Mouse (Mus musculus): Measurements from ENCODE around the gene St13. TPM values are rescaled to one million over a fixed set of nuclear protein-coding genes. Genes with fewer than 3 reads are reported as not detected.
A peak's percentile ranks its signal among the peaks of the same experiment; 100 is the strongest.

The St13 gene
- polyA plus RNA-seq, 1 experiment from 2014 or later = 121 TPM

DNA sequence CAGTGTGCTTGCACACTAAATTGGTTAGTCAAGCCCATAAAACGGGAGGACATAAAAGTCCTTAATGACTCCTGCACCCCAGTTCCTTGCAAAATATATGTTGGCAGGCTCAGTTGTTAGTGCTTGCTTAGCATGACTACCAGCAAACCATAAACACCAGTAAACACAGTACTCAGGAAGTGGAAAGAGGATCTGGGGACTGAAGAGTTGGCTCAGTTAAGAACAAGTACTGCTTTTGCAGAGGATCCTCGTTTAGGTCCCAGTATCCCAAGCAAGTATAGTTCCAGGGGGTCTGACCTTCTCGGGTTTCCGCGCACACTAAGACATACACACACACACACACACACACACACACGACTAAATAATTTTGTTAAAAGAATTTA is 38.9 kb downstream of the St13 start:
- peak overlapping the region; percentile 81 for H3K4me3 ChIP-seq (ENCODE audit: low read length)
- no peaks in the 10 kb centered on the region for H3K27me3 ChIP-seq (ENCODE audit: control insufficient read depth, insufficient read depth, low read length)
- 33% methylated on average over 6 of the region's 6 CpGs for WGBS
- H3K9me3 ChIP-seq (replicated peaks; ENCODE audit: control insufficient read depth, low read length) = no peaks in the 10 kb centered on the region
- peaks cover 11% of the 10 kb centered on the region for H3K4me1 ChIP-seq (ENCODE audit: control insufficient read depth, insufficient read depth, low read length)
- peak; percentile 37 for ATAC-seq (replicated peaks; ENCODE audit: extremely low read depth, insufficient read depth, low FRiP score)
- H3K4me2 ChIP-seq (ENCODE audit: low read depth, low read length) = peak overlapping the region; percentile 73
- H3K36me3 ChIP-seq (ENCODE audit: control insufficient read depth, insufficient read depth) = peaks cover 16% of the 10 kb centered on the region
- peak overlapping the region; percentile 46 for H3K9ac ChIP-seq (ENCODE audit: low read length)
- peak overlapping the region; percentile 88 for H3K27ac ChIP-seq (ENCODE audit: low read length)

DNA sequence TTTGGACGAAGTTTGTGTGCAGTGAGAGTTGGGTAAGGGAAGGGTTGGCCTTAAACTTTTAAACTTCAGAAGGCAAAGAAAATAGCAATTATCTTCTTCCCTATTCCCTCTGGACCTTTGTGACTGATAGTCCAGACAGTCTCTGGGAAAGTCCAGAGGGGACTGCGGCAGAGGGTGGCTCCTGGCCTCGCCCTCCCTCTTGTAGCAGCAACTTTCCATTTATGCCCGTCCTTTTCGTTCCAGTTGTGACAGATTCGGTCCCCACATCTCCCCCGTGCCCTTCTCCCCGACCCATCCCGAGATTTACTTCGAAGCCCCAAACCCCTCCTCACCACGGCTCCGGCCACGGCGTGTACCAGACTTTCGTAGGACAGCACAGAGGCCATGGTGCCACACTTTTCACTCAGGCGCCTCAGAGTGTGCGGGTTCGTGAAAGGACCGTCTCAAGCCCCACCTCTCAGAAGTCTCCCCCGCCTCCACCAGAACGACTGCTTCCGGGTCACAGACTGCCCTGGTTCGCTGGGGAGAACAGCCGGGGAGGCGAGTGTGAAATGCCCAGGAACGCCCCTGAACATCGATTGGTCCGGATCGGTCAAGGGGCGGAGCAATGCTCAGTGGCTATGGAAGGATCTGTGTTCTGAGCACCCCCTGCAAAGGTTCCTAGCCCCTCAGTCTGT is 39.4 kb downstream of the St13 start, which contains the start of gene Slc25a17:
Slc25a17 (minus strand) TSS at position 468 of the 677 bp plus-strand sequence.
- under 1% methylated on average over 30 of the region's 30 CpGs for WGBS
- H3K36me3 ChIP-seq (ENCODE audit: control insufficient read depth, insufficient read depth) = peaks cover 12% of the 10 kb centered on the region
- no peaks in the 10 kb centered on the region for H3K27me3 ChIP-seq (ENCODE audit: control insufficient read depth, insufficient read depth, low read length)
- peak within 1 kb of the TSS; percentile 81 for H3K4me3 ChIP-seq (ENCODE audit: low read length)
- H3K4me2 ChIP-seq (ENCODE audit: low read depth, low read length) = peak within 1 kb of the TSS; percentile 73
- peaks cover 11% of the 10 kb centered on the region for H3K4me1 ChIP-seq (ENCODE audit: control insufficient read depth, insufficient read depth, low read length)
- H3K27ac ChIP-seq (ENCODE audit: low read length) = peak within 1 kb of the TSS; percentile 88
- H3K9ac ChIP-seq (ENCODE audit: low read length) = peak within 1 kb of the TSS; percentile 84
- peak; percentile 99 for ATAC-seq (replicated peaks; ENCODE audit: extremely low read depth, insufficient read depth, low FRiP score)
- H3K9me3 ChIP-seq (replicated peaks; ENCODE audit: control insufficient read depth, low read length) = no peaks in the 10 kb centered on the region

DNA sequence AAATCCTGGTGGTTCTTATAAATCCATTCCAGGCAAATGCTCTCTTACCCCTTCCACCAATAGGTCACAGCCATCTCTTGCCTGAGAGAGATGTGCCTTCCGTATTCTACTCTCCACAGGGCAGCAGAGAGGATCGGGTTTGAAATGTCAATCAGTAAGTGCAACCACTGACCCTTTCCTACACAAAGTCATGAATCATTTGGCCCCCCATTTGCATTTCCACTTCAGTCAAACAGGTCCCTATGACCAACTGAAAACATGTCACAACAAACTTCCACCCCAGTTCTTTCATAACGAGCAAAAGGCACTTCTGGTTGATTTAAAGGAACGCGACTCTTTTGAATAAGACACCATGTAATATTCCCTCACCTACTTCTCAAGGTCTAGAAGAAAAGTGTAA is 40.5 kb downstream of the St13 start:
- peaks cover 11% of the 10 kb centered on the region for H3K4me1 ChIP-seq (ENCODE audit: control insufficient read depth, insufficient read depth, low read length)
- H3K36me3 ChIP-seq (ENCODE audit: control insufficient read depth, insufficient read depth) = peaks cover 5% of the 10 kb centered on the region; the same call in 1 of the 2 replicates
- no peak overlapping the region for H3K27ac ChIP-seq (ENCODE audit: low read length)
- WGBS = 85% methylated on average over 5 of the region's 5 CpGs
- ATAC-seq (replicated peaks; ENCODE audit: extremely low read depth, insufficient read depth, low FRiP score) = no peak
- peak overlapping the region; percentile 73; the same call in 1 of the 2 replicates for H3K4me2 ChIP-seq (ENCODE audit: low read depth, low read length)
- H3K27me3 ChIP-seq (ENCODE audit: control insufficient read depth, insufficient read depth, low read length) = no peaks in the 10 kb centered on the region
- no peak overlapping the region; the same call in 1 of the 2 replicates for H3K4me3 ChIP-seq (ENCODE audit: low read length)
- H3K9ac ChIP-seq (ENCODE audit: low read length) = no peak overlapping the region
- no peaks in the 10 kb centered on the region for H3K9me3 ChIP-seq (replicated peaks; ENCODE audit: control insufficient read depth, low read length)

DNA sequence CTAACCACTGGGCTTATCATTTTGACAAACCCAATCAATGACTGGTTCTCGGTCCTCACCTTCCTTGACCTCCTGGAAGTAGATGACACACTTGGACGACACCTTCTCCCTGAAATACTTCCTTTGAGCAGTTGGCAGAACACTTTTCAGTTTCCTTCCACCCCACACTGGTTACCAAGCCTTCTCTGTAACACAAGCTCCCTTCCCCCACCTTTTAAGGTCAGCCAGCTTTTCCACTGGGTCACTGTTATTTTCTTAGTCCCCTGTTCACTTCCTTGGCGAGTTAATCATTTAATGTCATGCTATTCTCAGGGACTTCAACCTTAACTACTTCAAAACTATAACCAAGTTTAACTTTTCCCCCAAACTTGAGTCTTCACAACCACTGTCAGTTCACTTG is 40.9 kb downstream of the St13 start:
- no peak for ATAC-seq (replicated peaks; ENCODE audit: extremely low read depth, insufficient read depth, low FRiP score)
- H3K27me3 ChIP-seq (ENCODE audit: control insufficient read depth, insufficient read depth, low read length) = no peaks in the 10 kb centered on the region
- no peak overlapping the region for H3K27ac ChIP-seq (ENCODE audit: low read length)
- H3K9me3 ChIP-seq (replicated peaks; ENCODE audit: control insufficient read depth, low read length) = no peaks in the 10 kb centered on the region
- H3K4me2 ChIP-seq (ENCODE audit: low read depth, low read length) = no peak overlapping the region
- H3K4me1 ChIP-seq (ENCODE audit: control insufficient read depth, insufficient read depth, low read length) = peaks cover 11% of the 10 kb centered on the region
- no peak overlapping the region for H3K9ac ChIP-seq (ENCODE audit: low read length)
- no peak overlapping the region for H3K4me3 ChIP-seq (ENCODE audit: low read length)
- H3K36me3 ChIP-seq (ENCODE audit: control insufficient read depth, insufficient read depth) = peaks cover 5% of the 10 kb centered on the region; the same call in 1 of the 2 replicates
- WGBS = 74% methylated on average over 3 of the region's 3 CpGs

GRCm38 (mm10) chr15:81356946-81357345 is 42.9 kb downstream of the St13 start:
- no peak overlapping the region for H3K4me3 ChIP-seq (ENCODE audit: low read length)
- no peak for ATAC-seq (replicated peaks; ENCODE audit: extremely low read depth, insufficient read depth, low FRiP score)
- H3K9ac ChIP-seq (ENCODE audit: low read length) = no peak overlapping the region
- no peak overlapping the region for H3K27ac ChIP-seq (ENCODE audit: low read length)
- H3K9me3 ChIP-seq (replicated peaks; ENCODE audit: control insufficient read depth, low read length) = no peaks in the 10 kb centered on the region
- H3K4me1 ChIP-seq (ENCODE audit: control insufficient read depth, insufficient read depth, low read length) = peaks cover 11% of the 10 kb centered on the region
- H3K36me3 ChIP-seq (ENCODE audit: control insufficient read depth, insufficient read depth) = no peaks in the 10 kb centered on the region
- WGBS = 58% methylated on average over 5 of the region's 5 CpGs
- H3K27me3 ChIP-seq (ENCODE audit: control insufficient read depth, insufficient read depth, low read length) = no peaks in the 10 kb centered on the region
- no peak overlapping the region for H3K4me2 ChIP-seq (ENCODE audit: low read depth, low read length)

GRCm38 (mm10) chr15:81355146-81355761 is 44.6 kb downstream of the St13 start:
- no peak overlapping the region for H3K9ac ChIP-seq (ENCODE audit: low read length)
- H3K36me3 ChIP-seq (ENCODE audit: control insufficient read depth, insufficient read depth) = no peaks in the 10 kb centered on the region
- no peak overlapping the region for H3K4me2 ChIP-seq (ENCODE audit: low read depth, low read length)
- no peak overlapping the region for H3K27ac ChIP-seq (ENCODE audit: low read length)
- ATAC-seq (replicated peaks; ENCODE audit: extremely low read depth, insufficient read depth, low FRiP score) = no peak
- no peaks in the 10 kb centered on the region for H3K27me3 ChIP-seq (ENCODE audit: control insufficient read depth, insufficient read depth, low read length)
- H3K4me3 ChIP-seq (ENCODE audit: low read length) = no peak overlapping the region
- WGBS = 64% methylated on average over 3 of the region's 3 CpGs
- H3K9me3 ChIP-seq (replicated peaks; ENCODE audit: control insufficient read depth, low read length) = no peaks in the 10 kb centered on the region
- H3K4me1 ChIP-seq (ENCODE audit: control insufficient read depth, insufficient read depth, low read length) = peaks cover 10% of the 10 kb centered on the region

DNA sequence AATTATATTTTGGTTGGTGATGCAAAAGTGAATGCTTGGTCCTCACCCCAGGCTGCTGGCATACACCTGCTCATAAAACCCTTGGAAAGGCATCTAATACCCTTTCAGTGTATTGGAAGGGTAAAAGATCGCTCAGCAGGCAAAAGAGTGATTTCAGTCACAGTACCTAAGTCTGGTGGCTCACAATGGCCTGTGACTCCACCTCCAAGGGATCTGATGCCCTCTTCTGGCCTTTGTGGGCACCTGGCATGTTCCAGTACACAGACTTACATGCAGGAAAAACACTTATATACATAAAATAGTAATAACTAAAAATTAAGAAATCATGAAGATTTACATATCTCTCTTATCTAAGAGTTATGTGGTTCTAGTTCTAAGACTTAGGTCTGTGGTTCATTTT is 47.2 kb downstream of the St13 start:
- H3K9ac ChIP-seq (ENCODE audit: low read length) = no peak overlapping the region
- no peak overlapping the region for H3K4me2 ChIP-seq (ENCODE audit: low read depth, low read length)
- WGBS = 78% methylated on average over 1 of the region's 1 CpGs
- no peaks in the 10 kb centered on the region for H3K9me3 ChIP-seq (replicated peaks; ENCODE audit: control insufficient read depth, low read length)
- H3K36me3 ChIP-seq (ENCODE audit: control insufficient read depth, insufficient read depth) = no peaks in the 10 kb centered on the region
- H3K27me3 ChIP-seq (ENCODE audit: control insufficient read depth, insufficient read depth, low read length) = no peaks in the 10 kb centered on the region
- no peak overlapping the region for H3K4me3 ChIP-seq (ENCODE audit: low read length)
- no peak overlapping the region for H3K27ac ChIP-seq (ENCODE audit: low read length)
- peaks cover 4% of the 10 kb centered on the region for H3K4me1 ChIP-seq (ENCODE audit: control insufficient read depth, insufficient read depth, low read length)
- ATAC-seq (replicated peaks; ENCODE audit: extremely low read depth, insufficient read depth, low FRiP score) = no peak

DNA sequence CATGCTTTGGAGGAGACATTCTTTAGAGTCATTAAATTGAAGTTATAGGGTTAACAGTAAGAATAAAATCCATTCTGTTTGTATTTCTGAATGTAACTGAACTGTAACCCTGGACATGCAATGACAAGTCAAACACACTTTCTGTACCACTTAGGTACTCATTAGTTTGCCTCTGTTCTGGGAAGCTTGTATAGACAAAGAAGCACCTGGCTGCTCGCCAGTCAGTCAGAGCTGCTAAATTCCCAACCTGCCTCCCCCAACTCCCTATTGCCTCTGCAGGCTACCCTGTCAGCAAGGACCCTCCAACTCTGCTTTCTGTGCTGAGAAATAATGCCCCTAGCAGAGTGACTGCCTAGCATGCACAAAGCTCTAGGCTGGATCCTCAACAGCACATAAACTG is 49.5 kb downstream of the St13 start:
- Histone ChIP-seq H3K27me3 (ENCODE audit: control insufficient read depth, insufficient read depth, low read length) (no peaks in the 10 kb centered on the region), H3K9me3 (replicated peaks; ENCODE audit: control insufficient read depth, low read length) (no peaks in the 10 kb centered on the region), H3K4me3 (ENCODE audit: low read length) (no peak overlapping the region), H3K27ac (ENCODE audit: low read length) (no peak overlapping the region), H3K4me2 (ENCODE audit: low read depth, low read length) (no peak overlapping the region), H3K36me3 (ENCODE audit: control insufficient read depth, insufficient read depth) (no peaks in the 10 kb centered on the region), H3K9ac (ENCODE audit: low read length) (no peak overlapping the region), H3K4me1 (ENCODE audit: control insufficient read depth, insufficient read depth, low read length) (peaks cover 4% of the 10 kb centered on the region)
- no peak for ATAC-seq (replicated peaks; ENCODE audit: extremely low read depth, insufficient read depth, low FRiP score)
- 24% methylated on average over 1 of the region's 1 CpGs for WGBS

DNA sequence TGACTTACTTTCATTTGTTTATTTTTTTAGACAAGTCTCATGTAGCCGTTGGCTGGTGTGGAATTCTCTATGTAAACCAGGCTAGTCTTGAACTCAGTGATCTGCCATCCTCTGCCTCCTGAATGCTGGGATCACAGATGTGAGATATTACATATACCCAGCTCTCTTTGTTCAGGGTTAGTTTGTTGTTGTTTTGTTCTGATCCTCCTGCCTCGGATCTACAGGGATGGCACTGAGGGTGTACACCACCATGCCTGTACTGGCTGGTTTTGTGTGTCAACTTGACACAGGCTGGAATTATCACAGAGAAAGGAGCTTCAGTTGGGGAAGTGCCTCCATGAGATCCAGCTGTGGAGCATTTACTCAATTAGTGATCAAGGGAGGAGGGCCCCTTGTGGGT is 51.5 kb downstream of the St13 start:
- Histone ChIP-seq H3K4me3 (ENCODE audit: low read length) (no peak overlapping the region), H3K36me3 (ENCODE audit: control insufficient read depth, insufficient read depth) (no peaks in the 10 kb centered on the region), H3K27me3 (ENCODE audit: control insufficient read depth, insufficient read depth, low read length) (no peaks in the 10 kb centered on the region), H3K27ac (ENCODE audit: low read length) (no peak overlapping the region), H3K9me3 (replicated peaks; ENCODE audit: control insufficient read depth, low read length) (no peaks in the 10 kb centered on the region), H3K9ac (ENCODE audit: low read length) (no peak overlapping the region), H3K4me2 (ENCODE audit: low read depth, low read length) (no peak overlapping the region), H3K4me1 (ENCODE audit: control insufficient read depth, insufficient read depth, low read length) (peaks cover 4% of the 10 kb centered on the region)
- WGBS = 59% methylated on average over 2 of the region's 2 CpGs
- no peak for ATAC-seq (replicated peaks; ENCODE audit: extremely low read depth, insufficient read depth, low FRiP score)
